Mouse (Mus musculus) liver, embryonic 14.5 days (tissue): Measurements from ENCODE around the gene Gm37240. TPM values are rescaled to one million over a fixed set of nuclear protein-coding genes. Genes with fewer than 3 reads are reported as not detected.

Experiments used
- ATAC-seq: fragments of 200-750 bp; cut with Nextera tagmentation; 2 replicates; pipeline ENCODE4 v1.8.0; 2017; ENCODE audit warnings: moderate number of reproducible peaks, mild to moderate bottlenecking, moderate library complexity; ENCODE audit not compliant: insufficient read depth
- DNase-seq, 3 experiments: peaks; one replicate each; pipeline ENCODE4 v3.0.0-alpha.2; 2012 to 2013; ENCODE audit warnings: low read depth in 3 of 3, low spot score in 3 of 3
- H3K27ac ChIP-seq: fragments of 300-500 bp; sonication (generic); 2 replicates; pipeline ENCODE4 v1.5.1; 2014; ENCODE audit warnings: moderate library complexity, mild to moderate bottlenecking, control low read depth, inconsistent platforms
- H3K27me3 ChIP-seq: fragments of 300-500 bp; sonication (generic); 2 replicates; pipeline ENCODE4 v1.6.1; 2014; ENCODE audit warnings: mild to moderate bottlenecking, low read length, moderate library complexity; ENCODE audit not compliant: control insufficient read depth, insufficient read depth
- H3K36me3 ChIP-seq: fragments of 300-500 bp; sonication (generic); replicated peaks from 2 replicates; pipeline ENCODE4 v1.6.1; 2014; ENCODE audit warnings: low read depth; ENCODE audit not compliant: control insufficient read depth, insufficient read depth
- H3K4me1 ChIP-seq, 2 experiments: fragments of 200-500 bp in 1 of 2; fragments of 300-500 bp in 1 of 2; sonication (generic) in 1 of 2; replicated peaks; 2 replicates each; pipeline ENCODE4 v1.6.1; 2012 to 2014; ENCODE audit warnings: antibody characterized with exemption in 1 of 2, inconsistent platforms in 1 of 2, low read length in 1 of 2; ENCODE audit not compliant: control insufficient read depth in 2 of 2, insufficient read depth in 2 of 2
- H3K4me2 ChIP-seq: fragments of 300-500 bp; sonication (generic); 2 replicates; pipeline ENCODE4 v1.6.1; 2014; ENCODE audit warnings: low read depth, mild to moderate bottlenecking, control low read depth, moderate library complexity
- H3K4me3 ChIP-seq, 2 experiments: fragments of 200-500 bp in 1 of 2; fragments of 300-500 bp in 1 of 2; sonication (generic) in 1 of 2; 2 replicates each; pipeline ENCODE4 v1.5.1; 2012 to 2014; ENCODE audit warnings: low read depth in 2 of 2, low read length in 2 of 2, mild to moderate bottlenecking in 2 of 2, control low read depth in 1 of 2, inconsistent platforms in 1 of 2, moderate library complexity in 1 of 2; ENCODE audit not compliant: insufficient read depth in 1 of 2
- H3K9ac ChIP-seq: fragments of 300-500 bp; sonication (generic); replicated peaks from 2 replicates; pipeline ENCODE4 v1.6.1; 2014; ENCODE audit warnings: mild to moderate bottlenecking, control low read depth, moderate library complexity
- H3K9me3 ChIP-seq: fragments of 300-500 bp; sonication (generic); 2 replicates; pipeline ENCODE4 v1.6.1; 2016; ENCODE audit warnings: low read length, mixed read lengths; ENCODE audit not compliant: control insufficient read depth
- CTCF ChIP-seq: IDR thresholded peaks from 2 replicates; pipeline ENCODE4 v1.5.1; 2016; ENCODE audit warnings: antibody characterized with exemption, low read depth, control low read depth
- EP300 ChIP-seq: IDR thresholded peaks from 2 replicates; pipeline ENCODE4 v1.6.1; 2016; ENCODE audit warnings: antibody characterized with exemption, low read depth
- WGBS: fragments of 180-500 bp; shearing (Covaris S2); extraction: QIAGEN DNeasy Blood & Tissue Kit; methylation state at CpG from one replicate; pipeline ENCODE4 v1.1.7; 2014; ENCODE audit not compliant: insufficient replicate concordance; 5-methylcytosine and 5-hydroxymethylcytosine counted together
- polyA plus RNA-seq, 2 experiments: library from polyadenylated mRNA; depleted of rRNA in 1 of 2; stranded (reverse) in 1 of 2; unstranded in 1 of 2; fragments of >200 nt; fragmentation: Nextera tagmentation in 1 of 2; extraction: Ambion mirVana in 1 of 2; gene quantifications; 2 replicates each; pipeline versions ENCODE4 v1.2.1 to v1.2.3; 2012 to 2014

Gm37240 gene
- polyA plus RNA-seq, 2 experiments, result 0.03 to 0.30 TPM

DNA sequence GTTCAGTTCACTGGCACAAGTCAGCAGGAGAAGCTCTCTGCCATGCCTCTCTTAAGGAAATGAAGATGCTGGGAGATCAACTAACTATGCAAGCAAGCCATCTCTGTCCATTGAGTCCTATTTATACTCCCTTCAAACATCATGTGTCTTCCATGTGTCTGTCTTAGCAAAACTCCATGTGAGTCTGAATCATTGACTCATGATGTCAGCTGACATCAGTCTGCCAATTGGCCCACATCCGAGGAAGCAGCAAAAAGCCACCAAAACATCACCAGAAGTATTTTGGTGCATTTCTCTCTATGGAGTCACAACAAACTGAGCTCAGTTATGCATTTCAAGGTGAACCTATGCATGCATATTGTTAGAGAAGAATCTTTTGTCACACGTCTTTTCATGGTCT, 1245.9 kb downstream of the Gm37240 start:
- H3K4me1 ChIP-seq, result no peaks in the 10 kb centered on the region
- H3K27me3 ChIP-seq, result no peaks in the 10 kb centered on the region
- WGBS, result 52% methylated on average over 2 of the region's 2 CpGs
- H3K9me3 ChIP-seq, result no peaks in the 10 kb centered on the region
- H3K4me3 ChIP-seq, result no peak overlapping the region
- DNase-seq (no peak), ATAC-seq (no peak)
- H3K36me3 ChIP-seq, result no peaks in the 10 kb centered on the region
- no peak overlapping the region for H3K9ac ChIP-seq
- H3K27ac ChIP-seq, result no peak overlapping the region
- no peak overlapping the region for H3K4me2 ChIP-seq
- no peak for TF ChIP-seq EP300
- TF ChIP-seq CTCF, result no peak

GRCm38 (mm10) chr3:84640536-84640935, 1246.8 kb downstream of the Gm37240 start:
- Histone ChIP-seq H3K4me3 (no peak overlapping the region), H3K4me2 (no peak overlapping the region), H3K4me1 (no peaks in the 10 kb centered on the region), H3K36me3 (no peaks in the 10 kb centered on the region), H3K27ac (no peak overlapping the region), H3K9me3 (no peaks in the 10 kb centered on the region), H3K9ac (no peak overlapping the region), H3K27me3 (no peaks in the 10 kb centered on the region)
- DNase-seq (no peak), ATAC-seq (no peak)
- no peak for TF ChIP-seq CTCF
- no peak for TF ChIP-seq EP300
- WGBS, result 61% methylated on average over 6 of the region's 6 CpGs

DNA sequence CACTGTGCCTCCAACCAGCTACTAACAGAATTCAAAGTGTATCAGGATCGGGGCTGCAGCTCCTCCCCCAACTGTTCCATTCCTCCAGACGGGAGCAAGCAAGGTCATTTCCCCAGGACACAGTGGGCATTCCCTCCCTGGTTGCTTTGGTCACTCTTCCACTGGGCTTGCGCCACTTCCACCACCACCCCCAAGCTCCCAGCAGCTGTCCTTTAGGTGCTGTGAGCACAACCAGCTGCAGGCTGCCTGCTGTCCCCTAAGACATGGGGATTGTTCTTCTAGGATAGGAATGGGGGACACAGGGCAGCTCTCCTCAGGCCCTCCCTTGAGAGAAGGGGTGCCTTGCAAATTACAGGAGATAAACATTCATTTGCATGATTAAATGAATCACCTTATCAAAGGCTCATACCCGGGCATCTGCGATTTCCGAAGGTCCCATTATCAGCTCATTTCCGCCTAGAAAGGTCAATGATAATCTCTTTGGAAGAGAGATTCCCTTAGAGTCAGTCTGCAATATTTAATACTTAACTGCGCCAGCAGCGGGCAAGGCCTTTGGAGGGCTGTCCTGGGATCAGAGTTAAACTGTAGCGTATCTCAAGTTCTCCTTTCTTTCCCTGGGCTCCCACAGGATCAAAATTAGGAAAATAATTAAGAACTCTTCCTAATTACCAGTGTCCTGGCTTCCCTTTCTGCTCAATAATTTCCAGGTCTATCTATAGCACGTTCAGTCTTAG, 1247.4 kb downstream of the Gm37240 start:
- Histone ChIP-seq H3K9me3 (no peaks in the 10 kb centered on the region), H3K9ac (no peak overlapping the region), H3K4me2 (no peak overlapping the region), H3K27ac (no peak overlapping the region), H3K36me3 (no peaks in the 10 kb centered on the region), H3K4me1 (no peaks in the 10 kb centered on the region), H3K4me3 (no peak overlapping the region), H3K27me3 (no peaks in the 10 kb centered on the region)
- 36% methylated on average over 11 of the region's 11 CpGs for WGBS
- DNase-seq (no peak), ATAC-seq (no peak)
- TF ChIP-seq CTCF, result no peak

DNA sequence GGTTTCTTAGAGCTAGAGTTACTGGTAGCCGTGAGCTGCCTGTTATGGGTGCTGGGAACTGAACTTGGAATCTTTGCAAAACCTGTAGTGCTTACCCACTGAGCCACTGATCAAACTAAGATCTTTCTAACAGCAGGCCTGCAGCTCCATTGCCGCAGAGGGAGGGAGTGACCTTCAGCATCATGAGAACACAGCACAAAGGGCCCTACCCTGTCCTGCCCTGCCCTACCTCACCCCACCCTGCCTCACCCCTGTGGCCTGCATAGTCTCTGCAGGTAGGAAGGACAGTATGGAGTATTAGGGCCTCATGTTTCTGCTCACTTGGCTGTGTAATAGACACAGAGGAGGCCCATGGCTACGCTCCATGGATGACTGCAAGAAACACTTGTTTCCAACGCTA, 1248.5 kb downstream of the Gm37240 start:
- no peaks in the 10 kb centered on the region for H3K27me3 ChIP-seq
- H3K36me3 ChIP-seq, result no peaks in the 10 kb centered on the region
- no peak overlapping the region for H3K4me3 ChIP-seq
- no peak overlapping the region for H3K4me2 ChIP-seq
- no peaks in the 10 kb centered on the region for H3K9me3 ChIP-seq
- H3K27ac ChIP-seq, result no peak overlapping the region
- TF ChIP-seq EP300, result no peak
- TF ChIP-seq CTCF, result no peak
- WGBS, result 64% methylated on average over 4 of the region's 4 CpGs
- H3K4me1 ChIP-seq, result no peaks in the 10 kb centered on the region
- DNase-seq (no peak), ATAC-seq (no peak)
- H3K9ac ChIP-seq, result no peak overlapping the region

DNA sequence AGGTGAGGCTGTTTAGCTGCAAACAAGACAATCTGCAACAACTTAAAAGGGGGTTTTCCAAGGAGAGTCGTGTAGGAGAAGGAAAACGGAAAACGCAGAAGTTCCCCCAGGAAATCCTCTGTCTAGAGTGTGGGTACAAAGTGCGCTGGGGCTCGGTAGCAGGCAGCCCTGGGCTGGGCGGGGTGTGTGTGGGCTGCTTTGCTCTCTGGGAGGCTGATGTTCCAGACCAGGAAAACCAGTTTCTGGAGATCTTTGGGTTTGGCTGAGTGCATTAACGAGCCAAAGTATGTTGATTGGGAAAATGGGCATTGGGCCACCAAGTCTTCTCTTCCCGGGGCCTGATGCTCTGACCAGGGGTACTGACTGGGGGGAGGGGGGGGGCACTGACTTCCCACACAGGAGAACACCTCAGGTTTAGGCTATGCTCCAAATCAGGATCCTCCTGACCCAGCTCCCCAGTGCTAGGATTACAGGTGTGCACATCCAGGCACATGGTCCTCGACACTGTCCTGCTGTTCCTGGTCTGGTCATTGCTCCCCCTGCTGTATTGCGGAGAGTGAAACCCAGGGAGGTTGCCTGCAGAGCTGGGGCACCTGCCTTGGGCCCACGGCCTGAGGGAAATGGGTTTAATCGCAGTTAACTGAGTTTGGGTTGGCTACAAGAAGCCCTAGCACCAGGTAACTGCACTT, 1249.3 kb downstream of the Gm37240 start:
- no peaks in the 10 kb centered on the region for H3K36me3 ChIP-seq
- WGBS, result 42% methylated on average over 12 of the region's 12 CpGs
- no peaks in the 10 kb centered on the region for H3K4me1 ChIP-seq
- H3K9me3 ChIP-seq, result no peaks in the 10 kb centered on the region
- no peak overlapping the region for H3K9ac ChIP-seq
- DNase-seq, result no peak
- ATAC-seq, result no peak
- H3K4me3 ChIP-seq, result no peak overlapping the region
- no peak for TF ChIP-seq EP300
- TF ChIP-seq CTCF, result no peak
- no peak overlapping the region for H3K27ac ChIP-seq
- H3K27me3 ChIP-seq, result no peaks in the 10 kb centered on the region
- H3K4me2 ChIP-seq, result no peak overlapping the region
